Mouse (Mus musculus) kidney, adult 8-10 months (tissue): ENCODE measurements around the gene Atf6.
A peak's percentile ranks its signal among the peaks of the same experiment; 100 is the strongest.

ENCODE experiments used
- DNase-seq, 2 experiments: peaks; one replicate each; pipeline ENCODE4 v3.0.0; 2022

Gene Atf6

DNA sequence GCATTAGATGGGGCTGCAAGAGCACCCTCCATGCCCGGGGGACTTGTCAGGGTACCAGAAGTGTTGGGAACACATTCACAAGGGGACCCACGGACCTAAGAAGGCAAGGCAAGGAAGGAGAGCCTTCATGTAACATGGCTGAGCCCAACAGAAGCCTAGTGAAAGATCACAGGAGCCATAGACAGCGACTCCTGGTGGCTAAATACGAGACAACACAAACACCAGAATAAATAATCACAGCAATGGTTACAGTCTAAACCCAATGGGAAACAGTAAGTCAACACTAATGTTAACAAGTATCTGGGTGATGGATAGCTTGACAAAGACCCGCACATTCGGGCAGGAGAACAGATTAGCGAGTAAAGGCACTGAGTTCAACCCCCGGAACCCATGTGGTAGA lies 23.2 kb downstream of the Atf6 start:
- no peak for DNase-seq

DNA sequence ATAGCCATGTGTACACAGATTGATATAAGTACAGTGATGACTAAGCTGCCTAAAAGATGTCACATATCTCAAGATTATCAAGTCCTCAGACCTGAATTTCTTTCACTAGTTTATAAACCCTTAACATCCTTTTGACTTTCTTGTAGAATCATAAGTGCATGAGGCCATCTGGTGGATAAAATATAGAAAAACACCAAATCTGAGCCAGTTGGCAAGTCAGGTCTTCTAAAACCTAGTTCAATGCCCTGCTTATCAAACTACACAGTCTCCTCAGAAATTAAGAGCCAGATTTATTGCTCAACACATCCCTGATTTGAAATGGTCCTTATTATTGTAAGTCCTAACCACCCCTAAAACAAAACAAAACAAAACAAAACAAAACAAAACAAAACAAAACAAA lies 27.9 kb downstream of the Atf6 start:
- peak in 1 of 2 experiments; percentile 15 for DNase-seq

DNA sequence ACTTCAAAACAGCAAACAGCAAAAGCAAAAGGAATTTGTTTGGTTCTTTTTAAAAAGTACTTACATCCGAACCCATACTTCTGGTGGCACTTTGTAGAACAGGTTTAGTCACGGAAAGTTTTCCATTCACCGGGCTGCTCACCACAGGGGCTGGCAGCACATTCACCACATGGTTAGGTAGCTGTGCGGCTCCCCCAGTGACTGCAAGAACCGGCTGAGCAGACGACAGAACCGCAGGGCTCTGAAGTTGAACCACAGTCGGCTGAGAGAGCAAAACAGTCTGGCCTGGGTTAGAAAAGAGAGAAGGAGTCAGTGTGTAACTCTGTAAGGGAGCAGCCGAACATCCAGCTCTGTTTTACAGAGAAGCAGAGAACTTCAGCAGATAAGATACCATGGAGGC lies 32.8 kb downstream of the Atf6 start:
- peak; percentile 11 to 32 for DNase-seq

- DNase-seq, result no peak
These were observed 37.8 kb downstream of the Atf6 start for GRCm38 (mm10) chr1:170829781-170830180.

DNA sequence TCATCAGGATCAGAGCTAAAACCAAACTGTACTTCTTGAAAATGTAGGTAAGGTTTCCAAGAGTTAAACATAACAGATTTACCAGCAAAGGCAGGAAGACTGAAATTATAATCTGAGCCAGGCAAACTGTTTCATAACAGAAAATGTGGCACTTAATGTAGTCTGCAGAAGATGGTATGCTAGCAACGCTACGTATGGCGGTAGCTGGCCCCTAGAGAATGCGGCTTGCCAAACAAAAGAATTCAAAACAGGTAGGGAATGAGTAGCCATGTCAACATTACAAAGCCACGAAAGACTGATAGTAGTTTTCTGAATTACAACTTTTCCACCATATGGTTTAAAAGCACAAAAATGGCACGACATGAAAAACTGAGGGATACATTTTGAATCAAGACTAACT lies 38.2 kb downstream of the Atf6 start:
- no peak for DNase-seq

DNA sequence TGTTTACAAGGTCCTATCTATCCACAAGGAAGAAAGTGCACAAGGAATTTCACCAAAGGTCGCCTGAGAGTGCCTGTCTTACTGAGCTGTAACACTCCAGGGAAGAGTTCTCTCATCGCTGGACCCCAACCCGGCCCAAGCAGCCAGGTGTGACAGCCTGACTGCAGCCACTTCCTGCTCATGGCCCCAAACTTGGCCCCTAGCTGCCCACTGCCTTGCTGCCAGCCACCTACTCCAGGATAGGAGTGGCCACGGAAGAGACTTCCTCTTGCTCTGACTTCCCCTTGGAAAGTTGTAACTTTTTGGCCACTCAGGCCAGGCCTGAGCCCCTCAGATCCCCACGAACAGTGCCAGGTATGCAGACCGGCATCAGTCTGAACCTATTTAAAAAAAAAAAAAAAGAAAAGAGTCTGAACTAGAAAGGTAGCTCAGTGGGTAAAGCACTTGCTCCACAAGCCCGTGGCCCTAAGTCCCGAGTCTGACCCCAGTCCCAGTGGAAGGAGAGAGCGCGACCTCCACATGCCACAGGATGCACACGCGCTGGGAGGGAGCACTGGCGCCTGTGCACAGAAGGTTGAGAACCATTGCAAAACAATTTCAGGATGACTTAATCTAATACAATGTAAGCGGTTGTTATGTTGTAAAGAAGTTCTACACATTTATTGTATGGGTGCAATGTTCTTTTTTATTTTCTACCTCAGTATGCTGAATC lies 47.3 kb downstream of the Atf6 start:
- DNase-seq, result no peak

- peak; percentile 23 to 35 for DNase-seq
These were observed 52.1 kb downstream of the Atf6 start for GRCm38 (mm10) chr1:170815287-170816004.

DNA sequence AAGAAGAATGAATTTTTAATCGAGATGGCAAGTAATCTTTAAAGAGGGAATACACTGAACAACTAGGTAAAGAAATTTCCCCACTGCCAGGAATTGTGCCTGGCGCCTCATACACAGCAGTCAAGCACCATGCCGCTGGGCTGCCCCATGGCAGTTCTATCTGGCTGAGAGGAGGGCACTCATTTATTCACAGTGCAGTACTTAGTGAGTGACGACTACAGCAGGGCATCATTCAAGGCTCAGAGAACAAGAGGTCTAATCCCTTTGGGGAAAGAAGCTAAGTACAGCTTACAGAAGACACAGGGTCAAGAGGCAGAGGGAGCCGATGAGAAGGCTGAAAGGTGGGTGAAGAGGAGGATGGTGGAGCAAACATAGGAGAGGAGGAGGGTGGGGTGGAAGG lies 54.7 kb downstream of the Atf6 start:
- DNase-seq, result no peak

GRCm38 (mm10) chr1:170807600-170808270 lies 59.8 kb downstream of the Atf6 start:
- DNase-seq, result no peak

DNA sequence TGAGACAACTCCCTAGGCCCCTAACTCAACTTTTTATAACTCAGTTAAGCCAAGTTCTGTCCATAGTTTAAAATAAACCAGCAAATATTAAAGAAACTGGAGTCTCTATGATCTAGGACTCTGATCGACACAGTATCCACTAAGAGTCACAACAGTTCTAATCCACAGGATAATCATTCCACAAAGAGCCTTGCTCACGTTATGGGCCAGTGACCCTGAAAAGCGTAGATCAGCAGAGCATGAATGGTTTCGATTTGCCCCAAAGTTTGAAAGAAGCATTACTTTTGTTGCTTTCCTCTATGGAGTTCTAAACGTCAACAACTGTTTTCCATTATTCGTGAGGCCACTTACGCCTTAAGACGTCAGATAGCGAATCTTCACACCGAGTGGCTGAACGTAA lies 62.9 kb downstream of the Atf6 start:
- peak; percentile 8 to 23 for DNase-seq

DNA sequence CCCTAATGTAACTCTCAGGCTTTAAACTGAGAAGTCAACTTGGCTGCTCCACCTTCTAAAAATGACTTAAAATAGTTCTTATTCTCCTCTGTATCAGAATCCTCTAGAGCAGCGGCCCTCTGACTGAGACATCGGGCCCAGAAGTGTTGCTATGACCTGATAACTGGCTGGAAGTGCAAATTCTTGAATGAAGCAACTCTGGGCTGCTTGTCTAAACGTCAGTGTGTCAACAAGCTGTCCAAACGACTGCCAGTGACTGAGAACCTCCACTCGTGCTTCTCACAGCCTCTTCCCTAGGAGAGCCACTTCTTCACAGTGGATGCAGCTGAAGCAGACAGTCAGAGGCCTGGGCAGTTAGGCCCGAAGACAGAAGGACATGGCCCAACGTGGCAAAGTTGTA lies 64.9 kb downstream of the Atf6 start:
- DNase-seq, result no peak

DNA sequence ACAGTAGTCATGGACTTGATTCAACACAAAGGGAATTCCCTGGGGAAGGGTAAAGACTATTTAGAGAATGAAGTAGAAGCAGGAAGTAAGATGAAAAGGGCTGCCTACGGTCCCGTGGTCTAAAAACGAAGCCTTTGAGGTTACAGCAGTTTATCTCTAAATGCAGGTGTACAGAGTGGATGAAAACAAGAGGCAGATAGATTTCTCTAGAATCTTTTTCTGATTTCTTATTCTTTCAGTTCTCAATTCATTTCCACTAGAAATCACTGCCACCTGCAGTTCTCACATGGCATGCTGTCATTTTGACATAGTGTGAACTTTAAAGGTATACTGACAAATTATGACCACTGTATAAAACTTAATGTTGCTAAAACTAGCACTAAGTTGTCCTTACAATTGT lies 66.9 kb downstream of the Atf6 start:
- no peak for DNase-seq

DNA sequence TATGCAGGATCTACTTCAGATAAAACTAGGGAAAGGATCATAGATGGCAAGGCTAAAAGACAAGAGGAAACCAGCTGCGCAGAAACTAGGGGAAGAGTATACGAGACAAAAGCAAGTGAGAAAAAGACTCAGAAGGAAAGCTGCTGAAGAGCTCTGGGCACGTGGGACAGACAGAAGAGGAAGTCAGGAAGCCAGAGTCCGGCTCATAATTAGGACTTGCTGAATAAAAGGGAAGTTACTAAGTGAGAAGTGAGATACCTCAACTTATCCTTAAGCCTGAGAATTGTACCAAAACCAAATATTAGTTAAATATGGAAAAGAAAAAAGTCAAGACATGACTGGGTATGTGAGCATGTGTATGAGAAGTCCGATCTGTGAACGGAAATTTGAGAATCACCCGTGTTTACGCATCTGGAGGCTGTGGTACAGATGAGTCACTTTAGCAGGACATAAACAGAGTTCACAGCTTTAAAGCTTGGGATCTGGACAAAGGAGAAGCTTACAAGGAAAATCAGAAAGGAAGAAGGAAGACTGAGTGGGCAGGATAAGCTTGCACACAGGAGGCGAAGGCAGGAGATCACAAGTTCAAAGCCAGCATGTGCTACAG lies 71.7 kb downstream of the Atf6 start:
- no peak for DNase-seq

DNA sequence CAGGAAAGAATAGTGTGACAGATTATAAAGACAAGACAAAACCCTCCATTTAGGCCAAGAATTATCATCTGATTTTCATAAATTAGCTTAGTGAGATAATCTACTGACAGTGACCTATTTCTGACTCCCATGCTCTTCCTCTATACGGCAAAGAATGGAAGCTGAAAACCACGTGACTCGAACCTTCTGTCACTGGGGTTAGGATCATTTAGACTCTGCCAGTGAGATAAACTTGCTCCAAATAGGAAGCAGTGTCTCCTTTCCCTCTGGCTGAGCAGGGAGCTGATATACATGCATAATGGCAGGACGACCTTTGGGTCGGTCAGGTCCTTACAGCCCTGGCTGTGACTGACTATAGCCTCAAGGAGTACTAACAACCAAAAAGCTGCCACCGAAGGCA lies 76.0 kb downstream of the Atf6 start:
- DNase-seq, result no peak

DNA sequence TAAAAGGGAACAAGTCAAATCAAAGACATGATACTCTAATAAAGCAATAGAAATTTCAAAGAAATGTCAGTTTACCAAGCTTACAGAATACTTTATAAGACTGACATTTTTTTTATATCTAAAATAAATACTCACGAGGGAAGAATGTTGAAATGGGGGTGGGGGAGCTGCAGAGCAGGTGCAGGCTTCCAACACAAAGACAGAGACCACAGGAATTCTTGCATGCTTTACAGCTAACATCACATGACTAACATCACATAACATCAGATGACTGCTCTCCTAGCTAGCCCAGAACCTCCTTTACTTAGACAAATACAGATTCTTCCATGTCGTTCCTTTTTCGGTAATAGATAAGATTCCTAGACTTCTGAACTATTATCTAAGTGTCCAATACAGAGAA lies 76.6 kb downstream of the Atf6 start:
- DNase-seq, result no peak

- DNase-seq, result no peak
These were observed 79.9 kb downstream of the Atf6 start for GRCm38 (mm10) chr1:170787643-170788042.

DNA sequence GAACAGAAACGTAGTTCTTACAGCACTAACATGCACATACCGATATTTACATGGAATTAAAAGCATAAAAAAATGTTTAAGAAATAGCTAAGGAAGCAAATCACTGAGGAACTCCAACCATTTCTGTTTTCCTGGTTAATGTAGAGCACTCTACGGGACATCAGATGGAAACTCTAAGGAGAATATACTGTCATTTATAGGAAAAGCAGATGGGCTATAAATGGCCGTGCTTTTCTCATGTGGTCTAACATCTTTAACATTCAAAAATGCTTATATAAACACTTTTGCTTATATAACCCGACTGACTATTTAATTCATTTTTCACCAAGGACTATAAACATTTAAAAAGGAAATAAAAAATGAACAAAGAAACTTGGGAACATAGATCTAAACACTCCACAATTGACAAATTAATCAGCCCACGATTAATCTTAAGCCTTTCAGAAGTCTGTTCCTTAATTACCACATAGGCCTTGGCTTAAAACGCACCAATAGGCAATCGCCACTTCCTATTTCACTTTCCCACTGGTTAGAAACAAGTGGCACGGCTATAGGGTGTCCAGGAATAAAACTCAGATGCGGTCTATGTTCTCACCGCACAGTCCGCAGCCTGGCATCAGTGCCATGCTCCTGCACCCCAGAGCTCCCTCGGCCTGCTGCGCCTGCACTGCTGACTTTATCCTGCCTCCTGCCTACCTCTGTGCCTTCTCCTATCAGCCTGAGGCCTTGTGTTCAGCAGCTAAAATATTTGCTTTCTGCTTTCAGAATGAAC lies 80.8 kb downstream of the Atf6 start:
- no peak for DNase-seq

DNA sequence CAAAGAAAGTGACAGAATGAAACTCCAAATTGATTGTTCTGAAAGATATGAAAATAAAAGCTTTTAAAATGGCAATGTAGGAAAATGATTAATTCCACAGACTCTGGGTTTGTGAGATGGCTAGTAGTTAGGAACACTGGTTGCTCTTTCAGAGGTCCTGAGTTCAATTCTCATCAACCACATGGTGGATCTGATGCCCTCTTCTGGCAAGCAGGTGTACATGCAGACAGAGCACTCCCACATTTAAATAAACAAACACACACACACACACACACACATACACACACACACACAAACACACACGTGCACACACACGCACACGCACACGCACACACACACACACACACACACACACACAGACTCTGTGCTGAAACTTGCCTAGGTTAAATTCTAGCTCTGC lies 89.9 kb downstream of the Atf6 start:
- DNase-seq, result no peak

DNA sequence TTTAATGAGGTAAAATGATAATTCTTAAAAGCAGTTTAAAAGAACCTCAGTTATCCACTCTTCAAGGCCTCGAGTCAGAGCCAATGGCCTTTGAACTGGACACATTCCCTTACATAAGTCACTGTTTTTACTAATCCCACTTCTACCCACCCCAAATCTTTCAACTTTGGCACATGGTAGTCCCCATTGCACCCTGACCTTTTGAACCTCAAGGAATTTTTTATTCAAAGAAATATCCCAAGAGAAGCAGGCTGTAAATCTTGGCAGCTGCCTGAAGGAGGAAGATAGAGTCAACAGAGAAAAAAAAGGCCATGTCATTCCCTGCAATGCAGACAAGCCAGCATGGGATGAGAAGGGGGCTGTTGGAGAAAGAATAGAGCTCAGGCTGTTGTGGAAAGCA lies 93.1 kb downstream of the Atf6 start:
- peak; percentile 15 to 56 for DNase-seq

DNA sequence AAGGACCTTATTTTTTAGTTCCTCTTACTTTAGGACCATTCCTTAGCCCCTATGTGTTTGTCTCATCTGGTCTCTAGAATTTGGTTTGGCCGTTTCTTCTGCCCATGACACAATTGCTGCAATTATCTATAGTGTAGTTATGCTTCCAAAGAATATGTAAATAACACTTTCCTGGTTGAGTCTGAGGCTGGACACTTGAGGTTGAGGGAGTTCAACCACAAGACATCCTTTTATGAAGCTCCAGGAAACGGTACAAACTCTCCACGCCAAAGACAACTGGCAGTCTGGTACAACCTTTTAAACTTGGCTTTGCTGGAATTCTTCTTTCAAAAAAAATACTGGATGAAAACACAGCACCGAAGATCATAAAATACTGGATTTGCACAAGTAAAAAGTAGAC lies 94.1 kb downstream of the Atf6 start:
- DNase-seq, result no peak

GRCm38 (mm10) chr1:170771437-170772003 lies 96.1 kb downstream of the Atf6 start:
- peak; percentile 7 to 10 for DNase-seq

- no peak for DNase-seq
These were observed 96.9 kb downstream of the Atf6 start for GRCm38 (mm10) chr1:170770691-170771090.

DNA sequence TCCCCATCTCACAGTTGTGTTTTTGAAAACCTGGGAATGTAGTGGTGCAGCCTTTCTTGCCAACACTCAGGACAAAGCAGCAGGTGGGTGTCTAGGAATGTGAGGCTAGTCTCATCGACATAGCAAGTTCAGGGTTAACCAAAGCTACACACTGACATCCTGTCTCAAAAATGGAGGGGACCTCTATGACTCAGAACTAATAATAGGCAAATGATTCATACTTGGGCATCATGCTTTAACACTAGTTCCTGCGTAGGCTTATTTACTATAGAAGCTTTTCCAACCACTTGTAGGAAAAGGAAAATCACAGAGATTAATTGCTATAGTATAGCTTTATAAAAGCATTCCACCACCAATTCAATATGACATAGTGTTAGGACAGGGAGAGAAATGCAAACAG lies 100.6 kb downstream of the Atf6 start:
- DNase-seq, result no peak
